Mouse (Mus musculus): ENCODE results near the gene Zfp212.

- TF ChIP-seq POLR2AphosphoS5 (IDR thresholded peaks at IDR 0.05; ENCODE audit: insufficient replicate concordance, low read depth, low read length), result no peak
- no peak for TF ChIP-seq CTCF (IDR thresholded peaks at IDR 0.05; ENCODE audit: low read depth, low read length)
- no peak for TF ChIP-seq GATA1 (IDR thresholded peaks at IDR 0.05; ENCODE audit: borderline replicate concordance, low read length)
- no peak for TF ChIP-seq GATA2 (IDR thresholded peaks at IDR 0.05; ENCODE audit: borderline replicate concordance, low read depth, low read length)
- no peak for TF ChIP-seq TAL1 (conservative IDR thresholded peaks at IDR 0.05; ENCODE audit: low read depth, low read length)
Measured at GRCm38 (mm10) chr6:47877461-47878132, 42.7 kb upstream of the Zfp212 start.

Measured in G1E (cell line).